Mouse (Mus musculus): ENCODE measurements around the gene Ccl2. TPM values are rescaled to one million over a fixed set of nuclear protein-coding genes. Genes with fewer than 3 reads are reported as not detected.

The Ccl2 gene
- polyA plus RNA-seq, 1 experiment from 2014 or later = 12.3 TPM

- 39% methylated on average over 6 of the region's 6 CpGs for WGBS
- no peak for ATAC-seq (replicated peaks; ENCODE audit: extremely low read depth, insufficient read depth, low FRiP score)
- no peaks in the 10 kb centered on the region for H3K9me3 ChIP-seq (replicated peaks; ENCODE audit: control insufficient read depth, low read length)
- H3K27ac ChIP-seq (ENCODE audit: low read length) = no peak overlapping the region
- no peak overlapping the region for H3K9ac ChIP-seq (ENCODE audit: low read length)
- no peaks in the 10 kb centered on the region for H3K4me1 ChIP-seq (ENCODE audit: control insufficient read depth, insufficient read depth, low read length)
- no peaks in the 10 kb centered on the region for H3K36me3 ChIP-seq (ENCODE audit: control insufficient read depth, insufficient read depth)
- H3K4me3 ChIP-seq (ENCODE audit: low read length) = no peak overlapping the region
- no peaks in the 10 kb centered on the region for H3K27me3 ChIP-seq (ENCODE audit: control insufficient read depth, insufficient read depth, low read length)
- no peak overlapping the region for H3K4me2 ChIP-seq (ENCODE audit: low read depth, low read length)
Observed at GRCm38 (mm10) chr11:82047746-82048415, 12.5 kb downstream of the Ccl2 start.

GRCm38 (mm10) chr11:82053849-82054248 is 18.5 kb downstream of the Ccl2 start:
- 75% methylated on average over 7 of the region's 7 CpGs for WGBS
- ATAC-seq (replicated peaks; ENCODE audit: extremely low read depth, insufficient read depth, low FRiP score) = no peak
- no peaks in the 10 kb centered on the region for H3K4me1 ChIP-seq (ENCODE audit: control insufficient read depth, insufficient read depth, low read length)

GRCm38 (mm10) chr11:82057646-82058045 is 22.3 kb downstream of the Ccl2 start, which contains the start of gene Ccl11:
Gene Ccl11, plus strand, starts transcription at chr11:82057823.
- Histone ChIP-seq H3K36me3 (ENCODE audit: control insufficient read depth, insufficient read depth) (no peaks in the 10 kb centered on the region), H3K4me3 (ENCODE audit: low read length) (no peak within 1 kb of the TSS), H3K4me1 (ENCODE audit: control insufficient read depth, insufficient read depth, low read length) (no peaks in the 10 kb centered on the region), H3K27ac (ENCODE audit: low read length) (no peak within 1 kb of the TSS), H3K9ac (ENCODE audit: low read length) (no peak within 1 kb of the TSS), H3K27me3 (ENCODE audit: control insufficient read depth, insufficient read depth, low read length) (no peaks in the 10 kb centered on the region), H3K9me3 (replicated peaks; ENCODE audit: control insufficient read depth, low read length) (no peaks in the 10 kb centered on the region), H3K4me2 (ENCODE audit: low read depth, low read length) (no peak within 1 kb of the TSS)
- no peak for ATAC-seq (replicated peaks; ENCODE audit: extremely low read depth, insufficient read depth, low FRiP score)
- WGBS = 73% methylated on average over 6 of the region's 6 CpGs

More at GRCm38 (mm10) chr11:82053849-82054248, 18.5 kb downstream of the Ccl2 start:
- Histone ChIP-seq H3K4me2 (ENCODE audit: low read depth, low read length) (no peak overlapping the region), H3K4me3 (ENCODE audit: low read length) (no peak overlapping the region), H3K9me3 (replicated peaks; ENCODE audit: control insufficient read depth, low read length) (no peaks in the 10 kb centered on the region), H3K36me3 (ENCODE audit: control insufficient read depth, insufficient read depth) (no peaks in the 10 kb centered on the region), H3K27me3 (ENCODE audit: control insufficient read depth, insufficient read depth, low read length) (no peaks in the 10 kb centered on the region), H3K27ac (ENCODE audit: low read length) (no peak overlapping the region), H3K9ac (ENCODE audit: low read length) (no peak overlapping the region)

- no peak overlapping the region for H3K4me3 ChIP-seq (ENCODE audit: low read length)
- H3K9me3 ChIP-seq (replicated peaks; ENCODE audit: control insufficient read depth, low read length) = no peaks in the 10 kb centered on the region
- 63% methylated on average over 3 of the region's 3 CpGs for WGBS
- no peaks in the 10 kb centered on the region for H3K27me3 ChIP-seq (ENCODE audit: control insufficient read depth, insufficient read depth, low read length)
- H3K27ac ChIP-seq (ENCODE audit: low read length) = no peak overlapping the region
- no peak for ATAC-seq (replicated peaks; ENCODE audit: extremely low read depth, insufficient read depth, low FRiP score)
- no peak overlapping the region for H3K4me2 ChIP-seq (ENCODE audit: low read depth, low read length)
- H3K36me3 ChIP-seq (ENCODE audit: control insufficient read depth, insufficient read depth) = no peaks in the 10 kb centered on the region
- no peak overlapping the region for H3K9ac ChIP-seq (ENCODE audit: low read length)
- H3K4me1 ChIP-seq (ENCODE audit: control insufficient read depth, insufficient read depth, low read length) = no peaks in the 10 kb centered on the region
Observed at GRCm38 (mm10) chr11:82062226-82062625, 26.9 kb downstream of the Ccl2 start.

DNA sequence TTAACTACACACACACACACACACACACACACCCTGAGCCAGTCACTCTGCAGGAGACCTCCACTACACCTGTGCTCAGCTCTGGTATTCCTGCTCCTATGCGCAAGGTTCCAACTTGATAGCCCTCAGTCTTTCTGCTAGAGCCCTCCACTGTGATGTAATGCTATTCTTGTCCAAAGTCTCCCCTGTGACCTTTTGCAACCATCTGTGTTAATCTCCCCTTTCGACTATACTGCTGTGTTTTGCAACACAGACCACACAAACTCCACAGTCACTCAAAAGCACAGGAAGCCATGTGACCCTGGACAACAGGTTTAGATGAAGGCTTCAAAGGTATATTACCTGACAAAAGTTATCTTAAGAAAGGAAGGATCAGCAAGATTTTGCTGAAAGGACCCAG is 28.1 kb downstream of the Ccl2 start:
- Histone ChIP-seq H3K4me2 (ENCODE audit: low read depth, low read length) (no peak overlapping the region), H3K27me3 (ENCODE audit: control insufficient read depth, insufficient read depth, low read length) (no peaks in the 10 kb centered on the region), H3K36me3 (ENCODE audit: control insufficient read depth, insufficient read depth) (no peaks in the 10 kb centered on the region), H3K9ac (ENCODE audit: low read length) (no peak overlapping the region), H3K4me1 (ENCODE audit: control insufficient read depth, insufficient read depth, low read length) (no peaks in the 10 kb centered on the region), H3K27ac (ENCODE audit: low read length) (no peak overlapping the region), H3K4me3 (ENCODE audit: low read length) (no peak overlapping the region), H3K9me3 (replicated peaks; ENCODE audit: control insufficient read depth, low read length) (no peaks in the 10 kb centered on the region)
- ATAC-seq (replicated peaks; ENCODE audit: extremely low read depth, insufficient read depth, low FRiP score) = no peak
- 72% methylated on average over 2 of the region's 2 CpGs for WGBS

DNA sequence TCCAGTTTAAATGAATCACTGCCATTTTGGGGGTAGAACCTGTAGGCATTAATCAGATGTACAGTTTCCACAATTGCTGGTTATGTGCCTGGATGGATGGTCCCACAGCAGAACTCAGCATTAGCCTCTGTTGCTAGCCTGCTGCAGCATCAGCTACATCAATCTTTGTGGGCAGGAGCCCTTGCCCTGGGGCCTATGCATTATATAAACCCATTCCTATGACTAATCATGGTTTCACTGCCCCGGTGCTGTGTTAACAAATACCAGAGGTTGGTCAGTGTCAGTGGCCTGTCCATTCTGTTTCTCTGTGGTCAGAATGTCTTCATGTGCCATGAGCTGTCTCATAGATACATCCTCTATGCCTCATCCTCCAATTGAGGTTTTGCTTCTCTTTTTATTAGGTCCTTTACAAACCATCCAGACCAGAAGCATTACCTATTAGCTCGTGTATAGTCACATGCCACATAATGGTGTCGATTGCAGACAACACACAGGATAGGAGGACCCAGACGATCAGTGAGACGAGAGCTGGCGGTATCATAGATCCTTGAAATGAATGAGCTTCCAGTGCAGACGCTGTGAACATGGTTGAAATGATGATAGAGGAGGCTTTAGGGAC is 31.7 kb downstream of the Ccl2 start:
- no peak overlapping the region for H3K9ac ChIP-seq (ENCODE audit: low read length)
- no peaks in the 10 kb centered on the region for H3K36me3 ChIP-seq (ENCODE audit: control insufficient read depth, insufficient read depth)
- no peak overlapping the region for H3K27ac ChIP-seq (ENCODE audit: low read length)
- WGBS = 68% methylated on average over 7 of the region's 7 CpGs
- H3K9me3 ChIP-seq (replicated peaks; ENCODE audit: control insufficient read depth, low read length) = no peaks in the 10 kb centered on the region
- H3K27me3 ChIP-seq (ENCODE audit: control insufficient read depth, insufficient read depth, low read length) = no peaks in the 10 kb centered on the region
- H3K4me3 ChIP-seq (ENCODE audit: low read length) = no peak overlapping the region
- ATAC-seq (replicated peaks; ENCODE audit: extremely low read depth, insufficient read depth, low FRiP score) = no peak
- H3K4me1 ChIP-seq (ENCODE audit: control insufficient read depth, insufficient read depth, low read length) = no peaks in the 10 kb centered on the region
- no peak overlapping the region for H3K4me2 ChIP-seq (ENCODE audit: low read depth, low read length)

- Histone ChIP-seq H3K27ac (ENCODE audit: low read length) (no peak overlapping the region), H3K9ac (ENCODE audit: low read length) (no peak overlapping the region), H3K4me3 (ENCODE audit: low read length) (no peak overlapping the region), H3K36me3 (ENCODE audit: control insufficient read depth, insufficient read depth) (no peaks in the 10 kb centered on the region), H3K4me1 (ENCODE audit: control insufficient read depth, insufficient read depth, low read length) (no peaks in the 10 kb centered on the region), H3K9me3 (replicated peaks; ENCODE audit: control insufficient read depth, low read length) (no peaks in the 10 kb centered on the region), H3K27me3 (ENCODE audit: control insufficient read depth, insufficient read depth, low read length) (no peaks in the 10 kb centered on the region), H3K4me2 (ENCODE audit: low read depth, low read length) (no peak overlapping the region)
- ATAC-seq (replicated peaks; ENCODE audit: extremely low read depth, insufficient read depth, low FRiP score) = no peak
- 65% methylated on average over 3 of the region's 3 CpGs for WGBS
Observed at GRCm38 (mm10) chr11:82071076-82071475, 35.7 kb downstream of the Ccl2 start.

DNA sequence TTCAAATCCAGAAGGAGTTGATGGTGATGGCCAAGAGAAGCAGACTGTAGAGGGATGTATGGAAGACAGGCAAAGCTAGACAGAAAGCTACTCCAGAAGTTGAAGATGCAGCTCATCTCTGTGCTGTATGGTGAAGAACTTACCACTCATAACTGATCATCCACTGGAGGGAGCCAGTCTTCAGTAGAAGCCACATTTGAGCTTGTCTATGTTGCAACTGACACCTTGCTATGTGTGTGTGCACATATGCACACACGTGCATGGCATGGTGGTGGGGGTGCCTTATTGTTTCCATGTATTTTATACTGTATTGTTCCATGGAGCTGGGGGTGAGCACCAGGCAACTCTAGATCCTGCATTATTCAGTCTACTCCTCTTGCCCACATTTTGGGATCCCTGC is 37.0 kb downstream of the Ccl2 start:
- H3K4me1 ChIP-seq (ENCODE audit: control insufficient read depth, insufficient read depth, low read length) = no peaks in the 10 kb centered on the region
- no peak overlapping the region for H3K4me3 ChIP-seq (ENCODE audit: low read length)
- H3K4me2 ChIP-seq (ENCODE audit: low read depth, low read length) = no peak overlapping the region
- no peaks in the 10 kb centered on the region for H3K36me3 ChIP-seq (ENCODE audit: control insufficient read depth, insufficient read depth)
- no peak overlapping the region for H3K9ac ChIP-seq (ENCODE audit: low read length)
- WGBS = 68% methylated on average over 1 of the region's 1 CpGs
- H3K9me3 ChIP-seq (replicated peaks; ENCODE audit: control insufficient read depth, low read length) = no peaks in the 10 kb centered on the region
- H3K27me3 ChIP-seq (ENCODE audit: control insufficient read depth, insufficient read depth, low read length) = no peaks in the 10 kb centered on the region
- no peak overlapping the region for H3K27ac ChIP-seq (ENCODE audit: low read length)
- no peak for ATAC-seq (replicated peaks; ENCODE audit: extremely low read depth, insufficient read depth, low FRiP score)

- Histone ChIP-seq H3K9ac (ENCODE audit: low read length) (no peak overlapping the region), H3K27ac (ENCODE audit: low read length) (no peak overlapping the region), H3K4me2 (ENCODE audit: low read depth, low read length) (no peak overlapping the region), H3K36me3 (ENCODE audit: control insufficient read depth, insufficient read depth) (no peaks in the 10 kb centered on the region), H3K4me3 (ENCODE audit: low read length) (no peak overlapping the region), H3K4me1 (ENCODE audit: control insufficient read depth, insufficient read depth, low read length) (no peaks in the 10 kb centered on the region), H3K9me3 (replicated peaks; ENCODE audit: control insufficient read depth, low read length) (no peaks in the 10 kb centered on the region), H3K27me3 (ENCODE audit: control insufficient read depth, insufficient read depth, low read length) (no peaks in the 10 kb centered on the region)
- WGBS = 61% methylated on average over 3 of the region's 3 CpGs
- ATAC-seq (replicated peaks; ENCODE audit: extremely low read depth, insufficient read depth, low FRiP score) = no peak
Observed at GRCm38 (mm10) chr11:82072984-82073383, 37.6 kb downstream of the Ccl2 start.

Data from heart, embryonic 16.5 days (tissue).